Mouse (Mus musculus) kidney, postnatal 10 days (tissue): ENCODE results near the gene Psma7.

Experiments
- DNase-seq: peaks from one replicate; pipeline ENCODE4 v3.0.0; 2021; ENCODE audit warnings: mixed read lengths

Gene Psma7

GRCm38 (mm10) chr2:179998431-179998830 is 43.8 kb downstream of the Psma7 start:
- no peak for DNase-seq

GRCm38 (mm10) chr2:179993071-179993470 is 49.2 kb downstream of the Psma7 start:
- no peak for DNase-seq

DNA sequence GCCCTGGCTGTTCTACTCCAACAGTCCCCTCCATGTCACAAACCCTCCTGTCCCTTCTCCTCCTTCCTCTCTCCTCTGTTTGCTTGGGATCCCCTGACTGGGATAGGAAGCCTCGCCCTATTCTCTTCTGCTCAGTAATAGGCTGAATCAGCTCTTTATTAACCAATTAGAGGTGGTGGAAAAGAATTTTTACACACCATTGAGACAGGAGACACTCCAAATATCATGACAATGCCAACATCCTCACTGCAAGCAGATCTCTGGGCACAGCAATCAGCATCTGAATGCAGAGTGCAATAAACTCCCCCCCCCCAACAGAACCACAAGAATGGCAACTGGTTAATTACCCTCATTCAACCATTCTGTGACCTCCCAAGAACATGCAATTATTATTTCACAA is 53.1 kb downstream of the Psma7 start:
- no peak for DNase-seq

DNA sequence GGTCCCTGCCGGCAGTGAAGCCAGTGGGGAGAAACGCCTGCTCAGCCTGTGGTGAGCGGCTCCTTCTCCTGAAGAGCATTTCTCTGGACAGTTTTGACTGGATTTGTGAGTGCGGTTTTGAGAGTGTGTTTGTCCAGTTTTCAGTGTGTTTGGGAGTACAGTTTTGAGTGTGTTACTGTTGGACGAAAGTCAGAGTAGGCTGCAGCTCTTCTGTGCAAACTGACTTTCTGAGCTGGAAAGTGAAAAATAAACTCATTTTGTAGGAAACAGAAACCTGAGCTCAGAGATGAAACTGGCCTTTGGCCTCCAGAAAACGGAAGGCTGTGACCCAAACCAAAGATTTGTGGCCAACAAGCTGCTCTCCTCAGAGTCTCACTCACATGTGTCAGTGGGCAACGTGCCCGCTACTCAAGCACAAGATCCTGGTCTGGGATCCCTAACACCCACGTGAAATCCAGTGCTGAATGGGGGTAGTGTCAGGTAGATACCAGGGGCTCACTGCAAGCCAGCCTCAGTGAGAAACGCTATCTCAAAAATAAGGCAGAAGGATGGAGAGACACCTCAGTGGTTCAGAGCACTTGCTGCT is 55.7 kb downstream of the Psma7 start:
- DNase-seq, result no peak
